Mouse (Mus musculus) myocyte (in vitro differentiated cells): ENCODE measurements around the gene Nat8f6.

ENCODE experiments used
- MAX ChIP-seq: IDR thresholded peaks from one replicate; pipeline ENCODE4 v1.6.1; 2011; ENCODE audit warnings: low read depth, mild to moderate bottlenecking, control low read depth
- POLR2A ChIP-seq: IDR thresholded peaks from one replicate; pipeline ENCODE4 v1.6.1; 2011; ENCODE audit warnings: low read depth, mild to moderate bottlenecking, control low read depth, moderate library complexity; ENCODE audit not compliant: insufficient read length

GRCm38 (mm10) chr6:85838674-85839073 is 17.9 kb upstream of the Nat8f6 start:
- TF ChIP-seq POLR2A (no peak), MAX (no peak)
